Mouse (Mus musculus) bone marrow, adult 2 months (tissue): Measurements from ENCODE around the gene Trappc2l. TPM values are rescaled to one million over a fixed set of nuclear protein-coding genes. Genes with fewer than 3 reads are reported as not detected.
A peak's percentile ranks its signal among the peaks of the same experiment; 100 is the strongest.

Experiments used
- H3K27ac ChIP-seq: fragments of 200-500 bp; 2 replicates; pipeline ENCODE4 v1.5.1; 2012; ENCODE audit warnings: low read depth, mild to moderate bottlenecking, control low read depth, inconsistent platforms, low read length; ENCODE audit not compliant: control insufficient read depth, poor library complexity, insufficient read depth
- H3K4me1 ChIP-seq: fragments of 200-500 bp; 2 replicates; pipeline ENCODE4 v1.6.1; 2011; ENCODE audit warnings: low read length; ENCODE audit not compliant: control insufficient read depth, insufficient read depth
- H3K4me3 ChIP-seq: fragments of 200-500 bp; replicated peaks from 2 replicates; pipeline ENCODE3; 2011; ENCODE audit warnings: mild to moderate bottlenecking, low read depth, low read length, control low read depth; ENCODE audit not compliant: control insufficient read depth
- CTCF ChIP-seq: fragments of 200-500 bp; IDR thresholded peaks from 2 replicates; pipeline ENCODE4 v1.5.1; 2011; ENCODE audit warnings: low read length, control low read depth; ENCODE audit not compliant: control insufficient read depth, insufficient read depth
- POLR2A ChIP-seq: fragments of 200-500 bp; IDR thresholded peaks from 2 replicates; pipeline ENCODE4 v1.6.1; 2011; ENCODE audit warnings: low read depth, mild to moderate bottlenecking, control low read depth, low read length, borderline replicate concordance; ENCODE audit not compliant: control insufficient read depth
- WGBS: fragments of 180-500 bp; shearing (Covaris S2); methylation state at CpG from one replicate; pipeline ENCODE4 v1.1.7; 2018; 5-methylcytosine and 5-hydroxymethylcytosine counted together
- polyA plus RNA-seq: library from polyadenylated mRNA; stranded (reverse); fragments of >200 nt; gene quantifications from 2 replicates; pipeline ENCODE4 v1.2.4, GENCODE M21; 2011; ENCODE audit warnings: low replicate concordance; ENCODE audit not compliant: missing spikeins, insufficient read depth, insufficient read length

Trappc2l gene
- polyA plus RNA-seq, 1 experiment, result 36.5 TPM

DNA sequence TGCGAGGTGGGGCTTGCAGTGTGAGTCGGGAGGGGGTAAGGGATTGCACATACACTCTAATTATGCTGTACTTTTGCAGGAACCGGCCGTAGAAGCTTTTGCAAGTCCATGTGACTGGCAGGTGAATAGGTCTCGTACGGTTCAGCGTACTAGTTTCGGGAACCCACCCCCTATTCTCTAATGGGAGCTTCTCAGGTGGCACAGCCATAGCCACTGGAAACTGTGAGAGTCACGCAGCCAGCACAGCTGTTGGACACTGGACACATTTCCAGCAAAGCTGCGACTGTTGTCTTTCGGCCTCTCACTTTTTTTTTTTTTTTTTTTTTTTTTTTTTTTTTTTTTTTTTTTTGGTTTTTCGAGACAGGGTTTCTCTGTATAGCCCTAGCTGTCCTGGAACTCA, 4.6 kb upstream of the Trappc2l start:
- WGBS, result 68% methylated on average over 11 of the region's 12 CpGs
- peaks cover 1% of the 10 kb centered on the region; the same call in 1 of the 2 replicates for H3K4me1 ChIP-seq
- H3K4me3 ChIP-seq, result no peak overlapping the region
- no peak overlapping the region for H3K27ac ChIP-seq
- TF ChIP-seq CTCF (no peak), POLR2A (no peak)

DNA sequence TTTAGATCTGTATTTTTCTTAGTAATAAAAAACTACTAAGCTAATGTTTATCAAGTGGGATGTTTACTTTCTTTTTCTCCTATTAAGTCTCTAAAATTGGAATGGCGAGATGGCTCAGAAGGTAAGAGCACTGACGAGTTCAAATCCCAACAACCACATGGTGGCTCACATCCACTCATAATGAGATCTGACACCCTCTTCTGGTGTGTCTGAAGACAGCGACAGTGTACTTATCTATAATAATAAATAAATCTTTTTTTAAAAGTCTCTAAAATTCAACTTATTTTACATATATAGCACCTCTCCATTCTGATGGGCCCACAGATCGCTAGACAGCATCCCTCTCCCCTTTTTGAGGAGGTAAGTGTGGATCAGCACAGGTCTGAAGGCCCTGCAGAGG, 1.2 kb upstream of the Trappc2l start:
- no peak for TF ChIP-seq POLR2A
- Histone ChIP-seq H3K4me3 (peak overlapping the region; percentile 30), H3K27ac (no peak overlapping the region)

DNA sequence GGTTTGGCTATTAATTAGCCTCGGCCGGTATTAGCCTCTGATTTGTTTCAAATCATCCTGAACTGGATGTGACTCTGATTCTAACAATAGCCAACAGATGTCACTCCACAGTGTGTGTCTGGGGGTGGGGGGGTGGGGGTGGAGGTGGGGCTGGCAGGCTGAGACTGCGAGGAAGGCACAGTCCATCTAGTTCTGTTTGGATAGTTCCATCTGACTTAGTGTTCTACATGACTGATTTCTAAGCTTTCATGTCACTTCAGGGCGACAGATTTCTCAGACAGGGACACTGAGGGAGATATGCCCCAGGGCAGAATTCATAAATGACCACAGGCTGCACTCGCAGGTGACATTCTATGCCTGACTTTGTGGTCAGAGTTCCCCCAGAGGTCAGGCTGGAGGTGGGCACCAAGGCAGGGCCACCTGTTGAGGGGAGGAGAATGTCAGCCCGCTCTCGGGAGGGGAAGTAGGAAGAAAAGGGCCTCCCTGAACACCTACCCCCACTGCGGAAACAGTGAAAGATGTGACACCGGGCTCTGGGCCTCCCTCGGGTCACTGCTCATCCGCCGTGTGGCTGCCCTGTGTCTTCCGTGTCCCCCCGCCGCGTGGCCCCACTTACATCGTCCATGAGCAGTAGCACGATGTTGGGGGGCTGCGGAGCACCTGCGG, 695 bp upstream of the Trappc2l start:
- Histone ChIP-seq H3K27ac (peak overlapping the region; percentile 97), H3K4me1 (peaks cover 6% of the 10 kb centered on the region), H3K4me3 (peak overlapping the region; percentile 87)
- no peak for TF ChIP-seq CTCF
- no peak for TF ChIP-seq POLR2A
- WGBS, result 3% methylated on average over 20 of the region's 20 CpGs

More for the DNA sequence above, 1.2 kb upstream of the Trappc2l start:
- 59% methylated on average over 4 of the region's 4 CpGs for WGBS
- peaks cover 6% of the 10 kb centered on the region for H3K4me1 ChIP-seq

DNA sequence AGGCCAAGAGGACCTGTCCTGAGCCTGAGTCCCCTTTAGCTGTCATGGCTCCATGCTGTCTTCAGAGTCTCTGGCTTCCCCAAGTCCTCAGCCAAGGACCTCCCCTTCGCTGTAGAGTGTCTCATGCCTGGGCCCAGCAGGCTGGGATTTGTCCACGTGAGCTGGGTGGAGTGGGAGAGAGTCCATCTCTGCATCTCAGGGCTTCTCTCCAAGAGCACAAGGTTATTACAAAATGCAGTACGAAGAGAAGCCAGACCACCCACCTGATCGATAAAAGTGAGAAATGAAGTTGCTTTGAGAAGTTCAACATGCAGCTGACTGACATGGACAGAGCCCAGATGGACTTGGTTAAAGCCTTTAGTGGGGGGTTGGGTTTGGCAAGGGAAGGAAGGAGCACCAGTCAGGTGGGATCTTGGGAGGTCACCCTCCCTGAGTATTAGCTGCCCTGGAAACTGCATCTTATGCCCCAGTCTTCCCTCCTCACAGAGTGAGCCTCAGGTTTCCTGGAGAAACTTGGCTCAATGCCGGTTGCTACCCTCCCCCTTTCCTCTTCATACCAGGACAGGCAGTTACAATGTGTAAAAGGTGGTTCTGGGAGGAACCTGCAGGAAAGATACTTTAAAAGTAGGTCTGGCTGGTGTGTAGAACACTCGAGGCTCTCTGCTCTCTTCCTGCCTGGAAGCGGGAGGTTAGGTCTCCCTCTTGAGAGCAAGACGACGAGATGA, 4.9 kb downstream of the Trappc2l start:
- 69% methylated on average over 9 of the region's 9 CpGs for WGBS
- Histone ChIP-seq H3K27ac (no peak overlapping the region), H3K4me1 (peaks cover 5% of the 10 kb centered on the region), H3K4me3 (no peak overlapping the region)
- TF ChIP-seq CTCF (no peak), POLR2A (no peak)

DNA sequence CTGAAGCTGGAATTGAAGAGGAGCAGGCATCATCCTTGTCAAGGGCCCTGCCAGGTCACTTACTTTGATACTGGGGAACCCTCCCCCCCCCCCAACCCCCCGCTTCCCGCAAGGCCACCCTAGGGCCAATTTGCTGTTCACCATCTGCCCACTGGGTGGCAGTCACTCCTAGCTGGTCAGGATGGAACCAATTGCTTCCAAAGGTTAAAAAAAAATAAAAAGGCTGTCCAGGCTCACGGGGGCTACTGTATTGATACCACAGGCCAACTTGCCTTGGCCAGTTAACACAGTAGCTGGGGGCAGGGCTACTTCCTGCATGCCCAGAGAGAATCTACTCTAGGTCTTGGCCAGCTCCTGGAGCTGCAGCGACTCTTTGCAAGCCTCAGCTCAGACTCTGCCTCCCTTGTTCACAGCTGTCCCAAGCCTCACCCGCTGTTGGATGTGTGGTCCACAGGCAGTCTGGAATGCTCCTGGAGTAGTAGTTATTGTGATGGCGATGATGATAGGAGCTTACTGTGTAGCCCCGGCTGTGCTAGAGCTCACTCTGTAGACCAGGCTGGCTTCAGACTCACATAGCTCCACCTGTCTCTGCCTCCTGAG, 6.6 kb downstream of the Trappc2l start:
- no peak overlapping the region for H3K4me3 ChIP-seq
- H3K4me1 ChIP-seq, result no peaks in the 10 kb centered on the region; the same call in 1 of the 2 replicates
- 0 out of 2 replicates have a peak overlapping the region, but pooled peaks have one; percentile 1 for H3K27ac ChIP-seq
- 46% methylated on average over 5 of the region's 7 CpGs for WGBS
- TF ChIP-seq CTCF, result peak; percentile 79
- TF ChIP-seq POLR2A, result no peak

DNA sequence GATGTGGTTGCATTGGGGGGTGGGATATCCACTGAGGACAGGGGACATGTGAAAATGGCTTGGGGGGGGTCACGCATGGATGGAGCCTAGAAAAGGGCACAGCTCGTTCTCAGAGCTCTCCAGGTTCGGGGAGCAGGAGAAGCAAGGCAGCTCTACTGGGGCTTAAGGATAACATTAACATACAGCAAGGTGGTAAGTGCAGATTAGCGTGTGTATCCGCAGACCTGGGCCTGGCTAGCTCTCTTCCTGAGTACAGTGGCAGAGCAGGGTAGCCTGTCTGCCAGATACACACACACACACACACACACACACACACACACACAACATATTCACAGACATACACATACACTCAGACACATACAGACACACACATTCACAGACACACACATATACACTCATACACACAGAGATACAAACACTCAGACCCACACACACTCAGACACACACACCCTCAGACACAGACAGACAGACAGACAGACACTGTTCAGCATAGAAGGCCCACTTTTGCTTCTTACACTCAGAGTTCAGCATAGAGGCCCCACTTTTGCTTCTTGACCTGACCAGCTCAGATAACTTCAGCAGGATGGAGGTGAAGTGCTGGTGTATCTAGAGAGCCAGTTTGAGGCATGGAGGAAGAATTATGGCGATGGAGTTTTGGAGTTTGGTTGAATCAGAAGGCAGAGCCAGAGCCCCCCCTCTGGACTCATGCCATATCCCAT, 7.4 kb downstream of the Trappc2l start:
- Histone ChIP-seq H3K27ac (peak overlapping the region; percentile 2; the same call in 1 of the 2 replicates), H3K4me3 (no peak overlapping the region), H3K4me1 (no peaks in the 10 kb centered on the region; the same call in 1 of the 2 replicates)
- TF ChIP-seq CTCF (no peak), POLR2A (no peak)
- 65% methylated on average over 6 of the region's 6 CpGs for WGBS

DNA sequence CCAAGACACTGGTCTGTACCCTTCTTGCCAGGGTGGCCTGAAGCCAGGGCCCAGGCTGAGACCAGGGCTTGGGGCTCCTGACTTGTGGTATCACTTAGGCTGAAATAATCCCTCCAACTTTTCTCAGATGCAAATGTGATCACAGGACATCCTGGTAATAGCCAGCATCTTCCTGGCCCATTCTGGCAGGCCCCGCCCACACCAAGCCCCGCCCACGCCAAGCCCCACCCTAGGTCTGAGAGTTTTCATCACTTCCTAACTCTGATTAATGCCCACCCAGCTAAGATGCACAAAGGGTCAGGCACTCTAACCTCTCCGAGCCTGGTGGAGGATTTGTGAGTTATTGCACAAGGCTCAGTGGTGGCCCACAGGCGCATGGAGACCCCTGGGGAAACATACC, 9.0 kb downstream of the Trappc2l start:
- WGBS, result 38% methylated on average over 5 of the region's 5 CpGs
- Histone ChIP-seq H3K4me1 (no peaks in the 10 kb centered on the region; the same call in 1 of the 2 replicates), H3K27ac (no peak overlapping the region), H3K4me3 (no peak overlapping the region)
- TF ChIP-seq CTCF (no peak), POLR2A (no peak)

DNA sequence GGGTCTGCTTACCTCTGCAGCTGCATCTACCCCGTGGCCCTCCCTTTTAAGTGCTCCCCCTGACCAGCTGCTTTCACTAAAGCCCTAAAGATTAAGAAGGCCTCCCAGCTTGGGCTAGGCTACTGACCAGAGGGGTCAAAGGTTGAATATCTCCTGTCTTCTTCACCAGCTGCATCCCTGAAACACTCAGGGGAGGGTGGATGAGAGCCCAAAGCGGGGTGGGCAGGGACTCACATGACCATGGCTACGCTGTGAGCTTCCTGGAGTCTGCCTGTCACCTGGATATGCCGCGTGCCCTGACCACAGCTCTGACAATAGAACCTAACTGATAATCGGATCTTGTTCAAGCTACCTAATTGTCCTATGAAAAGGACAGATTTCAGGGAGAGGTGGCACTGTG, 11.3 kb downstream of the Trappc2l start, which contains the start of gene Pabpn1l:
Gene Pabpn1l (minus strand): TSS at position 13 of the 400 bp plus-strand sequence.
- H3K27ac ChIP-seq, result no peak within 1 kb of the TSS
- no peaks in the 10 kb centered on the region; the same call in 1 of the 2 replicates for H3K4me1 ChIP-seq
- H3K4me3 ChIP-seq, result no peak within 1 kb of the TSS
- TF ChIP-seq CTCF (no peak), POLR2A (no peak)
- 69% methylated on average over 6 of the region's 6 CpGs for WGBS
